Comparison of ENCODE assay signal across 8 mouse cellular contexts in the genomic region with DNA sequence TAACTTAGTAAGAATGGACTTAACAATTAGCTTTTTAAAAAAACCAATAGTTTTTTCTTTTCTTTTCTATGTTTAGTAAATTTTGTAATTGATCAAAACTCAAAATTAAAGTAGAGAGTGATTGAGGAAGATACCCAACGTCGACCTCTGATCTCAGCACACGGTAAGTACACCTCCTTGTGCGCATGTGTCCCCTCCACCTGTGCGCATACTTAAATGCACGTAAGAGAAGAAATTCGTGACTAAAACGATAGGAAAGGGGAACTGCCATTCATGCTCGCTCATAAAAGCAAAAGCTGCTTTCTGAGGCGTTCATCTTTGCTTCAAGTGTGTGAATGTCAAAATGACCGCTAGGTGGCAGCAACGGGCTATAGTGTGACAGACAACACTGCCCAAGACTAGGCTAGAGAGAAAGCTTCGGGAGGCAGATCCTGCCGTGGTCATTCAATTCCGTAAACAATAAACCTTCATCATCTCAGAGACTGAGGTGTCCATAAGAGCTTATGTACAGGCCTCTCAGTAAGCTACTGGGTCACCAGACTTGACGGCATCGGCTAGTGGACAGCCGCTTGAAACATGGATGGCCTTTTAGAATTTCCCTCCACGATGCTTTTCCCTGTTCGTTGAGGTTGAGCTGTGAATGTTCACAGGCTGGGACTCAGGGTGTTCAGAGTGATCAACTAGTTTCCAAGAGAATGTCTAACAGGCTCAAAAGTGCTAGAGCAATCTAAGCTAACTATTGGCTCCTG. TPM values are rescaled to one million over a fixed set of nuclear protein-coding genes. Genes with fewer than 3 reads are reported as not detected.
DNase-seq lines count a peak whose midpoint lies in the region; ATAC-seq and TF ChIP-seq lines count a peak whose summit lies in the region.

No protein-coding gene starts in this region.

- TF ChIP-seq CTCF in cortical plate, adult 2 months (IDR thresholded peaks at IDR 0.05; ENCODE audit: extremely low read depth, insufficient read depth, low read length), result peak; percentile 93

- no peaks in the 10 kb centered on the region for H3K36me3 ChIP-seq in megakaryocyte, embryonic 14.5 days (replicated peaks; ENCODE audit: low read length)

- H3K9me3 ChIP-seq in megakaryocyte, embryonic 14.5 days, result no peaks in the 10 kb centered on the region

- peaks cover 15% of the 10 kb centered on the region for H3K27me3 ChIP-seq in megakaryocyte, embryonic 14.5 days (replicated peaks)

- no peak for TF ChIP-seq POLR2A in cortical plate, adult 2 months (IDR thresholded peaks at IDR 0.05; ENCODE audit: extremely low read depth, insufficient read depth, low read length)

- peak; percentile 87 for ATAC-seq in activated CD4-positive, CD25-positive, alpha-beta regulatory T cell, adult 4 months

- H3K4me3 ChIP-seq in cortical plate, adult 2 months (ENCODE audit: insufficient read depth, low read length), result peak overlapping the region; percentile 7; the same call in 1 of the 2 replicates
- H3K4me3 ChIP-seq in megakaryocyte, embryonic 14.5 days (replicated peaks), result peak overlapping the region; percentile 87

- DNase-seq in gastrocnemius, postnatal 10 days, result peak; percentile 92
- peak; percentile 90 for DNase-seq in induced T-regulatory cell, adult 2 months (ENCODE audit: low read depth)
- DNase-seq in left cerebral cortex, adult 8-10 months (ENCODE audit: low spot score in 2 of 2), result peak; percentile 69 to 79
- DNase-seq in right cerebral cortex, adult 2 months (ENCODE audit: low spot score in 2 of 2), result peak; percentile 96
- peak; percentile 70 for DNase-seq in urinary bladder, postnatal 10 days (ENCODE audit: low spot score)

- no peaks in the 10 kb centered on the region for H3K4me1 ChIP-seq in cortical plate, adult 2 months (ENCODE audit: control insufficient read depth, insufficient read depth, low read length)
- peaks cover 15% of the 10 kb centered on the region for H3K4me1 ChIP-seq in megakaryocyte, embryonic 14.5 days

- H3K27ac ChIP-seq in cortical plate, adult 2 months (ENCODE audit: insufficient read depth, low read length), result no peak overlapping the region

RNA-seq across cellular contexts. Expression of a gene that starts 4.5 kb away (rescaled TPM):
- not detected for polyA plus RNA-seq in activated CD4-positive, CD25-positive, alpha-beta regulatory T cell, adult 4 months (2017; shearing (Covaris generic))
- not detected in 2 replicates for polyA plus RNA-seq in cortical plate, adult 2 months (2012; rRNA removed)
- not detected for total RNA-seq in gastrocnemius, postnatal 10 days (2021)
- total RNA-seq in left cerebral cortex, adult 8-10 months (2022), result not detected
- polyA plus RNA-seq in megakaryocyte, embryonic 14.5 days (2012; ENCODE audit: insufficient read depth, low replicate concordance), result not detected in 2 replicates

RNA-seq across cellular contexts. Expression of a gene that starts 19.4 kb away (rescaled TPM):
- not detected for polyA plus RNA-seq in activated CD4-positive, CD25-positive, alpha-beta regulatory T cell, adult 4 months (2017; shearing (Covaris generic))
- polyA plus RNA-seq in cortical plate, adult 2 months (2012; rRNA removed), result 0.02 and 0.04 TPM in 2 replicates
- total RNA-seq in gastrocnemius, postnatal 10 days (2021), result under 1 TPM; 0.20 to 0.28 TPM
- under 1 TPM in 3 of 4 experiments, not detected in 1; 0.18 to 0.33 (median 0.20) TPM for total RNA-seq in left cerebral cortex, adult 8-10 months (2022)
- not detected in 2 replicates for polyA plus RNA-seq in megakaryocyte, embryonic 14.5 days (2012; ENCODE audit: insufficient read depth, low replicate concordance)

RNA-seq across cellular contexts. Expression of a gene that starts 53.4 kb away (rescaled TPM):
- 1 to 10 TPM; 2.9 to 3.6 TPM for polyA plus RNA-seq in activated CD4-positive, CD25-positive, alpha-beta regulatory T cell, adult 4 months (2017; shearing (Covaris generic))
- 7.5 and 7.7 TPM in 2 replicates for polyA plus RNA-seq in cortical plate, adult 2 months (2012; rRNA removed)
- 1 to 10 TPM; 3.6 to 3.7 TPM for total RNA-seq in gastrocnemius, postnatal 10 days (2021)
- total RNA-seq in left cerebral cortex, adult 8-10 months (2022), result 1 to 10 TPM; 7.3 to 7.8 (median 7.8) TPM
- polyA plus RNA-seq in megakaryocyte, embryonic 14.5 days (2012; ENCODE audit: insufficient read depth, low replicate concordance), result 0.41 TPM in 1 of 2 replicates, not detected in the other

RNA-seq across cellular contexts. Expression of a gene that starts 54.9 kb away (rescaled TPM):
- polyA plus RNA-seq in activated CD4-positive, CD25-positive, alpha-beta regulatory T cell, adult 4 months (2017; shearing (Covaris generic)), result 10 to 100 TPM in 1 of 2 experiments, 1 to 10 TPM in 1; 8.7 to 10.0 TPM
- 6.7 and 9.0 TPM in 2 replicates for polyA plus RNA-seq in cortical plate, adult 2 months (2012; rRNA removed)
- total RNA-seq in gastrocnemius, postnatal 10 days (2021), result 1 to 10 TPM; 4.2 to 4.5 TPM
- total RNA-seq in left cerebral cortex, adult 8-10 months (2022), result 1 to 10 TPM; 3.7 to 6.4 (median 4.7) TPM
- polyA plus RNA-seq in megakaryocyte, embryonic 14.5 days (2012; ENCODE audit: insufficient read depth, low replicate concordance), result 0.78 and 3.1 TPM in 2 replicates
